Mouse (Mus musculus) forebrain, embryonic 13.5 days (tissue): ENCODE data around the gene Arhgap23. TPM values are rescaled to one million over a fixed set of nuclear protein-coding genes. Genes with fewer than 3 reads are reported as not detected.
A peak's percentile ranks its signal among the peaks of the same experiment; 100 is the strongest.

ENCODE experiments used
- ATAC-seq: fragments of 200-750 bp; cut with Nextera tagmentation; 2 replicates; pipeline ENCODE4 v1.8.0; 2017
- H3K27ac ChIP-seq: fragments of 300-500 bp; sonication (generic); 2 replicates; pipeline ENCODE4 v1.5.1; 2015; ENCODE audit warnings: inconsistent platforms, mild to moderate bottlenecking, moderate library complexity
- H3K27me3 ChIP-seq: fragments of 300-500 bp; sonication (generic); 2 replicates; pipeline ENCODE4 v1.6.1; 2015; ENCODE audit warnings: mild to moderate bottlenecking, inconsistent platforms
- H3K36me3 ChIP-seq: fragments of 300-500 bp; sonication (generic); 2 replicates; pipeline ENCODE4 v1.6.1; 2015; ENCODE audit warnings: mild to moderate bottlenecking, inconsistent platforms; ENCODE audit not compliant: poor library complexity, severe bottlenecking
- H3K4me1 ChIP-seq: fragments of 300-500 bp; sonication (generic); 2 replicates; pipeline ENCODE4 v1.6.1; 2015; ENCODE audit warnings: inconsistent platforms
- H3K4me2 ChIP-seq: fragments of 300-500 bp; sonication (generic); 2 replicates; pipeline ENCODE4 v1.6.1; 2015; ENCODE audit warnings: inconsistent platforms, mild to moderate bottlenecking, moderate library complexity
- H3K4me3 ChIP-seq: fragments of 300-500 bp; sonication (generic); 2 replicates; pipeline ENCODE4 v1.5.1; 2015; ENCODE audit warnings: mild to moderate bottlenecking, inconsistent platforms
- H3K9ac ChIP-seq: fragments of 300-500 bp; sonication (generic); 2 replicates; pipeline ENCODE4 v1.6.1; 2015; ENCODE audit warnings: mild to moderate bottlenecking, inconsistent platforms
- H3K9me3 ChIP-seq: fragments of 300-500 bp; sonication (generic); replicated peaks from 2 replicates; pipeline ENCODE4 v1.6.1; 2016; ENCODE audit warnings: inconsistent platforms
- WGBS: fragments of 180-500 bp; shearing (Covaris S2); methylation state at CpG from one replicate; pipeline ENCODE4 v1.1.7; 2015; 5-methylcytosine and 5-hydroxymethylcytosine counted together
- polyA plus RNA-seq: library from polyadenylated mRNA; unstranded; fragments of >200 nt; fragmentation: Nextera tagmentation; extraction: Ambion mirVana; gene quantifications from 2 replicates; pipeline ENCODE4 v1.2.1, GENCODE M21; 2015

Arhgap23 gene
- polyA plus RNA-seq, 1 experiment from 2014 or later = 3.6 TPM

DNA sequence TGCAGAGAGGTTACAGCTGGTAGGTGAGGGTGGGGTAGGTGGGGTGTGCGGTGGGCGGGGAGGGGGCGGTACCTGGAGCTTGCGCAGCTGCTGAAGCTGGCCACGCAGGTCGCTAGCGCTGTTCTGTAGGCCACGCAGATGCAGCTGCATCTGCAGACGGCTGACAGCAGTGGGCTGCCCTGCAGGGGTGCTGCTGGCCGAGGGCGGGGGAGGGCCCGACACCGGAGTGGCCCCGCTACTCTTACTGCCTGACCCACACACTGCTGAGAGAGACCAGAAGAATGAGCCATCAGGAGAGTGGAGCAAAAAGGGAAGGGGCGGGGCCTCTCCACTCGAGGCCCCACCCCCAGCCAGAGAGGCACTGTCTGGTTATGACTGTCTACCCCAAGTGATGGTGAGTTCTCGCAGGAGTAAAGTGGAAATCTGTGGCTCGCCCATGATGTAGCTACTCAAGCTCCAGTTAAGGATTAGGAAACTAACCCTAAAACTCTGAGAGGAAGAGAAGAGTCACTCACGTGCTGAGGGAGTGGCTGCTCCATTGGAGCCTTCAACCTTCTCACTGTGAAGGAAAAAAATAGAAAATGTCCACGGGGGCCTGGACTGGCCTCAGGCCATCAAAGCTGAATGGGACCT, 117.7 kb downstream of the Arhgap23 start:
- Histone ChIP-seq H3K4me2 (peak overlapping the region; percentile 33), H3K27ac (no peak overlapping the region), H3K4me1 (peaks cover 59% of the 10 kb centered on the region), H3K4me3 (no peak overlapping the region), H3K9me3 (no peaks in the 10 kb centered on the region), H3K9ac (no peak overlapping the region), H3K27me3 (peaks cover 62% of the 10 kb centered on the region), H3K36me3 (peaks cover 54% of the 10 kb centered on the region)
- ATAC-seq = peak; percentile 20; the same call in 1 of the 2 replicates
- WGBS = 11% methylated on average over 20 of the region's 20 CpGs

DNA sequence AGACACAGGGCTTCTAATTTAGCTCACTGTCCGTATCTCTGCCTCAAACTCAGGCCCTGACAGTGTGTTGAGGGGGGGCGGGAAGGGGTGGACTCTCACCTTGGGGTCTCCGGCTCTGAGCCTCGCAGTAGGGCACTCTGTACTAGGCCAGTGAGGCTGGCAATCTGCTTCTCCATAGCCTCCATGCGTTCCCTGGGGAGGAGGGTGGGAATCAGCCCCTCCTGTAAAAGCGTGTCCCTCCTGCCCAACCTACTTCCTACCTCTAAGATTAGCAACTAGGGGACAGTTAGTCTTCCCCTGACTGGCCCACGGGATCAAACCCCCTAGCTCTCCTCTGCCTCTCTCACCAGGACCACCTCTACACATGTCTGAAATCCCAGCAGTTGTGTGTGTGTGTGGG, 118.3 kb downstream of the Arhgap23 start:
- Histone ChIP-seq H3K4me2 (no peak overlapping the region), H3K9me3 (no peaks in the 10 kb centered on the region), H3K27me3 (peaks cover 66% of the 10 kb centered on the region), H3K36me3 (peaks cover 48% of the 10 kb centered on the region), H3K4me3 (no peak overlapping the region), H3K9ac (no peak overlapping the region), H3K4me1 (peaks cover 59% of the 10 kb centered on the region), H3K27ac (no peak overlapping the region)
- 51% methylated on average over 7 of the region's 7 CpGs for WGBS
- no peak for ATAC-seq

DNA sequence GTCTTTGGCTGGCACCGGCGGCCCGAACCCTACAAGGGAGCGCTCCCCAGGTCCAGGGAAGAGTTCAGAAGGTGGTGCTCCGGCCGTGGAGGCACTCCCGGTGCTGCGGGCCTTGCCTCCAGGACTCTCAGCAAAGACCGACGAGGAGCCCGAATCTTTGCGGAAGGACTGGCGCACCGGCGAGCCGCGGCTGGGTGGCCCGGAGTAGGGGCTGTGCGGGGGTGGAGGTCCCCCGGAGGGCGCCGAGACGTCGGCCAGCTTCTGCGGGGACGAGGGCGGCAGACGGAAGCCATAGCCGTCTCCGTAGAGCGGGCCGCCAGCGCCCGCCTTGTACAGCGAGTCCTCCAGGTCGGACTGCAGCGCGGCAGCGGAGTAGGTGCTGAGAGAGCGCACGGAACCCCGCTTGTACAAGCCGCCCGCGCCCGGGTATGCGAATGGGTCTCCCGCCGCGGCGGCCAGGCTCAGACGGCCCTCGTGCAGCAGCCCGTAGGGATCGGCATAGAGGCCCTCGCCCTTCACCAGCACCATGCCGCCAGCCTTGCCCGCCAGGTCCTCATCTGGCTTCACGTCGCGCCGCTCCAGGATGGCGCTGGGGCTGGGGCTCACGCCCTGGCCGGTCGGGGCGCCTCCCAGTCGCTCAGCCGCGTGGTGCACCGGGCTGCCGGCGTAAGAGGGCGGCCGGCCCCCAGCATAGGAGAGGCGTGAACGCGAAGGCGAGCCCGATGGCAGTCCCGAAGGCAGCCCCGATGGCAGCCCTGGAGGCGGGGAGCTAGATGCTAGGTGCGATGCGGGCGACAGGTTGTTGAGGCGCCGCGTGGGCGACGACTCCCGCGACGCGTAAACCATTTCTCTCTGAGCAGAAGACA, 119.3 kb downstream of the Arhgap23 start:
- ATAC-seq = no peak
- Histone ChIP-seq H3K36me3 (peaks cover 38% of the 10 kb centered on the region), H3K4me3 (peak overlapping the region; percentile 24), H3K4me2 (peak overlapping the region; percentile 41), H3K27me3 (peaks cover 66% of the 10 kb centered on the region), H3K4me1 (peaks cover 65% of the 10 kb centered on the region), H3K27ac (no peak overlapping the region), H3K9ac (peak overlapping the region; percentile 52), H3K9me3 (no peaks in the 10 kb centered on the region)
- WGBS = 8% methylated on average over 91 of the region's 95 CpGs

GRCm38 (mm10) chr11:97535308-97535630, 119.9 kb downstream of the Arhgap23 start:
- H3K9me3 ChIP-seq = no peaks in the 10 kb centered on the region
- H3K9ac ChIP-seq = peak overlapping the region; percentile 52; the same call in 1 of the 2 replicates
- peaks cover 71% of the 10 kb centered on the region for H3K4me1 ChIP-seq
- 38% methylated on average over 5 of the region's 5 CpGs for WGBS
- no peak overlapping the region for H3K4me3 ChIP-seq
- H3K4me2 ChIP-seq = peak overlapping the region; percentile 41; the same call in 1 of the 2 replicates
- H3K36me3 ChIP-seq = peaks cover 32% of the 10 kb centered on the region
- no peak overlapping the region for H3K27ac ChIP-seq
- peaks cover 66% of the 10 kb centered on the region for H3K27me3 ChIP-seq
- ATAC-seq = no peak

DNA sequence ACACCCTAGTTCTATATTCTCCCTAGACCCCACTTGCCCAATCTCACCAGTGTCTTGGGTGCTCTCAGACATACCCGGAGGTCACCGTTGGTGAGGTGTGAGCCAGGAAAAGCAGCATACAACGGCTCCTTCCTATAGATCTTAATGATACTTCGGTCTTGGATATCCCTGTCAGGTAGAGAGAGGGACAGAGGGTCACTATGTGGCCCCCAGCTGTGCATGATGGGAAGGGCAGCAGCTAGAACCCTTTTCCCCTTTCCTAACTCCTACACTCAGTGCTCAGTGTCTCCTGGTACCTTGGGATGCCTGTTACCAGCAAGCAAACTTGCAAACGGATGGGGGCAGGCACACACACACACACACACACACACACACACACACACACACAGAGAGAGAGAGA, 120.3 kb downstream of the Arhgap23 start:
- Histone ChIP-seq H3K9me3 (no peaks in the 10 kb centered on the region), H3K27ac (no peak overlapping the region), H3K36me3 (peaks cover 28% of the 10 kb centered on the region), H3K4me2 (no peak overlapping the region), H3K4me1 (peaks cover 75% of the 10 kb centered on the region), H3K27me3 (peaks cover 66% of the 10 kb centered on the region), H3K9ac (no peak overlapping the region), H3K4me3 (no peak overlapping the region)
- no peak for ATAC-seq
- 56% methylated on average over 5 of the region's 5 CpGs for WGBS

- H3K27ac ChIP-seq = no peak overlapping the region
- H3K4me1 ChIP-seq = peaks cover 75% of the 10 kb centered on the region
- peak overlapping the region; percentile 30 for H3K4me3 ChIP-seq
- 0 out of 2 replicates have a peak overlapping the region, but pooled peaks have one; percentile 58 for H3K9ac ChIP-seq
- no peak for ATAC-seq
- 29% methylated on average over 35 of the region's 35 CpGs for WGBS
- H3K27me3 ChIP-seq = peaks cover 66% of the 10 kb centered on the region
- no peaks in the 10 kb centered on the region for H3K9me3 ChIP-seq
- peaks cover 26% of the 10 kb centered on the region for H3K36me3 ChIP-seq
- peak overlapping the region; percentile 63 for H3K4me2 ChIP-seq
Measured at GRCm38 (mm10) chr11:97536083-97536747, 120.9 kb downstream of the Arhgap23 start.

- H3K27me3 ChIP-seq = peaks cover 63% of the 10 kb centered on the region
- H3K9ac ChIP-seq = peak overlapping the region; percentile 58
- H3K27ac ChIP-seq = no peak overlapping the region
- peak; percentile 26; the same call in 1 of the 2 replicates for ATAC-seq
- H3K4me1 ChIP-seq = peaks cover 76% of the 10 kb centered on the region
- WGBS = under 1% methylated on average over 34 of the region's 36 CpGs
- H3K4me3 ChIP-seq = peak overlapping the region; percentile 30
- peak overlapping the region; percentile 63 for H3K4me2 ChIP-seq
- no peaks in the 10 kb centered on the region for H3K9me3 ChIP-seq
- H3K36me3 ChIP-seq = peaks cover 27% of the 10 kb centered on the region
Measured at GRCm38 (mm10) chr11:97536835-97537579, 121.7 kb downstream of the Arhgap23 start.

- peak overlapping the region; percentile 30; the same call in 1 of the 2 replicates for H3K4me3 ChIP-seq
- 9% methylated on average over 12 of the region's 12 CpGs for WGBS
- H3K4me1 ChIP-seq = peaks cover 76% of the 10 kb centered on the region
- H3K9ac ChIP-seq = no peak overlapping the region
- peak overlapping the region; percentile 63 for H3K4me2 ChIP-seq
- H3K9me3 ChIP-seq = no peaks in the 10 kb centered on the region
- peaks cover 31% of the 10 kb centered on the region for H3K36me3 ChIP-seq
- peaks cover 58% of the 10 kb centered on the region for H3K27me3 ChIP-seq
- H3K27ac ChIP-seq = no peak overlapping the region
- no peak for ATAC-seq
Measured at GRCm38 (mm10) chr11:97537580-97538089, 122.3 kb downstream of the Arhgap23 start.

- Histone ChIP-seq H3K27me3 (peaks cover 38% of the 10 kb centered on the region), H3K27ac (no peak overlapping the region), H3K4me1 (peaks cover 80% of the 10 kb centered on the region), H3K4me2 (no peak overlapping the region), H3K4me3 (no peak overlapping the region), H3K9ac (no peak overlapping the region), H3K9me3 (no peaks in the 10 kb centered on the region), H3K36me3 (peaks cover 25% of the 10 kb centered on the region)
- no peak for ATAC-seq
- WGBS = 68% methylated on average over 5 of the region's 5 CpGs
Measured at GRCm38 (mm10) chr11:97539622-97540021, 124.3 kb downstream of the Arhgap23 start.

DNA sequence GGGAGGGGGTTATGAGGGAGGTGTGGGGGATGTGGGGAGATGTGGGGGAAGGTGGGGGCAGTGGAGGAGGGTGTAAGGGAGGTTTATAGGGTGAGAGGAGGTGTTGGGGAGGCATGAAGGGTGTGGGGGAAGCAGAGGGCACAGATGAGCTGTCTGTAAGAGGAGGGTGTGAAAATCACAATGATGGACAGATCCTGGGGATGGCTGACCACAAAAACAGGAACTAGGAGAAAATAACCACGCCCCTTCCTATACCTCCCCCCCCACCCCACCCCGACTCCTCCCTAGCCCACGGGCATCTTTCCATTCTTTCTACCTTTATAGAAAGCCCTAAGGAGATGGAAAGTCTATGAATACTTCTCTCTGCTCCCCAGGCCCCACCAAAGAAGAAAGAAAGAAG, 124.8 kb downstream of the Arhgap23 start:
- Histone ChIP-seq H3K9ac (no peak overlapping the region), H3K4me3 (no peak overlapping the region), H3K36me3 (peaks cover 24% of the 10 kb centered on the region), H3K27ac (peak overlapping the region; percentile 14; the same call in 1 of the 2 replicates), H3K27me3 (peaks cover 36% of the 10 kb centered on the region), H3K4me2 (no peak overlapping the region), H3K4me1 (peaks cover 75% of the 10 kb centered on the region), H3K9me3 (no peaks in the 10 kb centered on the region)
- ATAC-seq = no peak
- WGBS = 64% methylated on average over 3 of the region's 3 CpGs

GRCm38 (mm10) chr11:97540604-97541003, 125.3 kb downstream of the Arhgap23 start:
- Histone ChIP-seq H3K9ac (no peak overlapping the region), H3K4me1 (peaks cover 71% of the 10 kb centered on the region), H3K36me3 (peaks cover 23% of the 10 kb centered on the region), H3K9me3 (no peaks in the 10 kb centered on the region), H3K27ac (peak overlapping the region; percentile 55; the same call in 1 of the 2 replicates), H3K27me3 (peaks cover 36% of the 10 kb centered on the region), H3K4me2 (no peak overlapping the region), H3K4me3 (no peak overlapping the region)
- peak; percentile 44; the same call in 1 of the 2 replicates for ATAC-seq
- WGBS = 27% methylated on average over 3 of the region's 3 CpGs
